Mouse (Mus musculus) T-helper 2 cell (primary cell): Measurements from ENCODE around the gene Dusp5.
"Not testable (repeated sequence)": the region's sequence is repeated elsewhere in the genome, so short reads cannot be mapped to it uniquely, and the experiment has no call there.

Experiments
- in situ Hi-C: fragments of 300-600 bp; cut with MboI, MseI; formaldehyde crosslinking; loops from one replicate; pipeline ENCODE4 v1.15.1; 2025; ENCODE audit warnings: high pct_unique_total_duplicates

The Dusp5 gene

GRCm38 (mm10) chr19:53574546-53574945, 45.6 kb downstream of the Dusp5 start:
- in situ Hi-C loops: no loop called here

DNA sequence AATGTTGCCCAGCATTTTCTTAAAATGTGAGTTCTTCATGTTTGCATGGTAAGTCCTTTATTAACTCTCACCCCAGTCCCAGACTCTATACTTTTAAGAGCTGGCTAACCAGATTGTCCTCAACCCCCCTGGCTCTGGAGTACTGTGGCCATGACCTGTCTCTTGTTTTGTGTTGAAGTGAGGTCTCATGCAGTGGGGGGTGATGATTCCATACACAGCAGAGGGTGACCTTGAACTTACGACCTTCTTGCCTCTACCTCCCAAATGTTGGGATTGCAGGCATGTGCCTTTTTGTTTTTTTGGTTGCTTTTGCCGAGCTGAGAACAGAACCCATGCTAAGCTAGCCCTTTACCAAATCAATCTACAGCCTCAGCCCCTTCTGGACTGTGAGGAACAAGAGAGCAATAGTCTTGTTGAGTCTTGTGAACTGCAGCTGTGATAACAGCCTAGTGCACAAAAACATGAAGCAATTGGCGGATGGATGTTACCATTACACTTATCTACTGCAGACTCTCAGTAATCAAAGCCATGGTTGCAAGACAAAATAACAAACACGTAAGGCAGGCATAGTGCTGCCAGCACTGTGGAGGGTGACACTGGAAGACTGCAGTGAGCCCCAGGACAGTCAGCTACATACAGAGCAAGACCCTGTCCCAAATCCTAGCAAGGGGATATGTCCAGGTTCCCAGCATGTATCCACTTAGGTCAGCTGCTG, 46.5 kb downstream of the Dusp5 start:
- in situ Hi-C loops: loop anchor here (5.0 kb wide), 1 partner anchor 178 kb away; no protein-coding TSS in a partner anchor

GRCm38 (mm10) chr19:53576061-53576460, 47.2 kb downstream of the Dusp5 start:
- in situ Hi-C loops: loop anchor here (5.0 kb wide), 1 partner anchor 179 kb away; no protein-coding TSS in a partner anchor

DNA sequence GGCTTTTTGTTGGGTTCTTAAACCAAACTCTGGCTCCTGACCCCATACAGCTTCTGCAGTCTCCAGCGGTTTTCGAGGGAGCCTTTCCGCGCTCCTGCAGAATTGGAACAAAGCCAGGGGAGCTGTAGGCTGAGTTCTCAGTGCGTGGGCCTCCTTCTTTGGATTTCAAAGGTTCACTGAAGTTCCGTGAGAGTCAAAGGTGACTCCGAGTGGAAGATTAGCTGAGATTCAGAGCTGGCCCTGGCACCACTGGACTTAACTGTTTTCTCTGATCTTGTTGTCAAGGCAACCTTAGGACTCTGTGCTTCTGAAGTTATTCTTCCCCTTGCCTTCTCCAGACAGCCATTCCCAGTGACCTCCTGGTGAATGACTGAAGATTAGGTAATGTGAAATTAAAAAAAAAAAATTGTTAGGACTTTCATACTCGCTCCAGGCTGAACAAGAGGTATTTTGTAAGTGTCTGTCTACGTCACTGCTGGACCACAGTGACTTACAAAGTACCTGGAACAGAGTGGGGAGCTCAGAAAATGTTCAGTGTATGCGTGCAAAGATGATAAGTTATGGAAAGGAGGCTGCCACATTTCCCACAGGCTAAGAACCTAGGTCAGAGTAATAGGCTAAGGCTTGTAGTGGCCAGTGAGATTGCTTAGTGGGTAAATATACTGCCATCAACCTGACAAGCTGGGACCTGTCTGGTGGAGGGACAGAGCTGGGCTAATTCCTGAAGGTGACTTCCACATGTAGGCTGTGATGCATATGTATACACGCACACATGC, 48.3 kb downstream of the Dusp5 start:
- in situ Hi-C loops: loop anchor here (5.0 kb wide), 1 partner anchor 180 kb away; no protein-coding TSS in a partner anchor

GRCm38 (mm10) chr19:53578597-53579252, 49.8 kb downstream of the Dusp5 start:
- in situ Hi-C loops: loop anchor here (5.0 kb wide), 1 partner anchor 181 kb away; no protein-coding TSS in a partner anchor

- in situ Hi-C loops: not testable (repeated sequence)
Observed at GRCm38 (mm10) chr19:53580271-53580670, 51.4 kb downstream of the Dusp5 start.

DNA sequence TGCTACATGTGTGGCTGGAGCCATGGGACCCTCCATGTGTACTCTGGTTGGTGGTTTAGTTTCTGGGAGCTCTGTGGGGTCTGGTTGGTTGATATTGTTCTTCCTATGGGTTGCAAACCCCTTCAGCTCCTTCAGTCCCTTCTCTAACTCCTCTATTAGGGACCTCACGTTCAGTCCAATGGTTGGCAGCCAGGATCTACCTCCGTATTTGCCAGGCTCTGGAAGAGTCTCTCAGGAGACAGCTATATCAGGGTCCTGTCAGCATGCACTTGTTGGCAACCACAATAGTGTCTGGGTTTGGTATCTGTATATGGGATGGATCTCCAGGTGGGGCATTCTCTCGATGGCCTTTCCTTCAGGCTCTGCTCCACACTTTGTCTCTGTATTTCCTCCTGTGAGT, 58.8 kb downstream of the Dusp5 start:
- in situ Hi-C loops: not testable (repeated sequence)

GRCm38 (mm10) chr19:53588968-53589367, 60.1 kb downstream of the Dusp5 start, which contains the start of gene Nutf2-ps1:
TSS of gene Nutf2-ps1 (minus strand) at chr19:53589068.
- in situ Hi-C loops: not testable (repeated sequence)
